Mouse (Mus musculus): ENCODE results near the gene Polr2g. TPM values are rescaled to one million over a fixed set of nuclear protein-coding genes. Genes with fewer than 3 reads are reported as not detected.

The Polr2g gene
- polyA plus RNA-seq (2014; fragmentation: Nextera tagmentation; extraction: Ambion mirVana): 199 and 202 TPM in 2 replicates

DNA sequence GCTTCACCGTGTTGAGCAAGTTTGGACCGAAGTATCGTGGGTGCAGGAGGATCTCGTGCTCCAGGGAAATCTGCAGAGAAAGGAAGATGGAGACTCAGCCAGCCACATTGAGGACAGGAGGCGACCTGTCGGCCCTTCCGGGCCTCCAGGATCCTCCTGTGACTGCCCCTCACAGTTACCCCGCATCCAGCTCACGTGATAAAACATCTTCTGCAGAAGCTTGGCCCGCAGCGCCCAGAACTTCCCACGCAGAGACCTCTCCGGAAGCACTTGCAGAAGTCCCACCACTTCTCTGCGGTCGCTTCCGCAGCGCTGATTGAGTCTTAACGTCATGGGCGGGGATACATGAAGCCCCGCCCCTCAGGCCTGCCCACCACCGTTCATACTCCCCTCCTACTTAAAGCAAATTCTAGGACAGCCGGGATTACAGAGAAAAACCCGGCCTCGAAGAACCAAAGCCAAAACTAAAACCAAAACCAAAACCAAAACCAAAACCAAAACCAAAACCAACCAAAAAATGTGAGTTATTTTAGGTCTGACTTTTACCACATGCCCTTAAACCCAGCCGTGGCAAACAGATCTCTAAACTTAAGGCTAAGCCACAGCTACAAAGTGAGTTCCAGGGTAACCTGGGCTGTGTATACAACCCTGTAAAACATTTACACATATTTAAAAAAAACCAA is at the start of gene Polr2g:
Polr2g (minus strand) TSS at position 314 of the 683 bp plus-strand sequence.
- Histone ChIP-seq H3K27ac (replicated peaks; ENCODE audit: low read depth, low read length) (no peak within 1 kb of the TSS), H3K4me3 (ENCODE audit: low read depth, low read length) (peak within 1 kb of the TSS; percentile 80), H3K36me3 (replicated peaks; ENCODE audit: control insufficient read depth, insufficient read depth, low read depth, low read length) (peaks cover 9% of the 10 kb centered on the region), H3K4me1 (ENCODE audit: control insufficient read depth, insufficient read depth, low read length) (no peaks in the 10 kb centered on the region), H3K4me2 (ENCODE audit: low read depth, low read length) (peak within 1 kb of the TSS; percentile 52), H3K9me3 (replicated peaks; ENCODE audit: control insufficient read depth, low read length) (no peaks in the 10 kb centered on the region), H3K9ac (replicated peaks; ENCODE audit: low read length) (peak within 1 kb of the TSS; percentile 86), H3K27me3 (ENCODE audit: control insufficient read depth, insufficient read depth, low read length) (no peaks in the 10 kb centered on the region)
- WGBS: 2% methylated on average over 25 of the region's 25 CpGs
- DNase-seq (ENCODE audit: low spot score): peak; percentile 96
- ATAC-seq (replicated peaks; ENCODE audit: insufficient number of reproducible peaks, low FRiP score, low TSS enrichment, low read depth): peak; percentile 57; the same call in 1 of the 2 replicates

DNA sequence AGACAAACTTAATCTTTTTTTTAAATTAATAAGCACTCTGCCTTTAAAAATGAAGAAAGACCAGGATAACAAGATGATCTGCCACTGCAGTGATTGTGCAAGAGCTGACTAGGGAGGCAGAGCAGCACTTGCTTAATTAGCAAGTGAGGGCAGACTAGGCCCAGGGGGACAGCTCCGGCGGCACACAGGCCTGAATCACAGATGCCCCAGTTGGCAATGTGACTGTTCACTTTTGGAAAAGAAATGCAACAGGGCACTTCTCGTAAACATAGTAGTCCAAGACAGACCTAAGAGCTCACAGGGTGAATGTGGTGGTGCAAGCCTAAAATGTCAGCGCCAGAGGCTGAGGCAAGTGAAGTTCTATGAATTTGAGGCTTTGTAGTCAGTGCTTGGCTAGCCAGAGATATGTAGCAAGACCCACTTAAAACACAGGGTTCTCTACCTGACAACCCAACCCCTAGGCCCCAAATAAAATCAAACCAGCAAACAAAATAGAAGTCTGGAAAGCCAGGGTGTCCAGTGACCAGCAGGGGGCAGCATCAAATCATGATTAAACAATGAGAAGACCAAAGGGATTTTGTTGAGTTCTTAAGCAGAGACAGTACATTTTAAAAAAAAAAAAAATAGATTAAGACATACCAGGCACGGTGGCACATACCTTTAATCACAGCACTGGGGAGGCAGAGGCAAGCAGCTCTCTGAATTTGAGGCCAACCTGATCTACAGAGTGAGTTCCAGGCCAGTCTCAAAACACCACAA is 46.2 kb upstream of the Polr2g start:
- no peaks in the 10 kb centered on the region for H3K27me3 ChIP-seq (ENCODE audit: control insufficient read depth, insufficient read depth, low read length)
- WGBS: 67% methylated on average over 5 of the region's 5 CpGs
- H3K9ac ChIP-seq (replicated peaks; ENCODE audit: low read length): no peak overlapping the region
- no peak overlapping the region for H3K4me2 ChIP-seq (ENCODE audit: low read depth, low read length)
- no peaks in the 10 kb centered on the region for H3K9me3 ChIP-seq (replicated peaks; ENCODE audit: control insufficient read depth, low read length)
- ATAC-seq (replicated peaks; ENCODE audit: insufficient number of reproducible peaks, low FRiP score, low TSS enrichment, low read depth): no peak
- H3K4me3 ChIP-seq (ENCODE audit: low read depth, low read length): no peak overlapping the region
- no peak overlapping the region for H3K27ac ChIP-seq (replicated peaks; ENCODE audit: low read depth, low read length)
- DNase-seq (ENCODE audit: low spot score): peak; percentile 89
- no peaks in the 10 kb centered on the region for H3K36me3 ChIP-seq (replicated peaks; ENCODE audit: control insufficient read depth, insufficient read depth, low read depth, low read length)
- 0 out of 2 replicates have a peak, but pooled peaks cover 2% of the 10 kb centered on the region for H3K4me1 ChIP-seq (ENCODE audit: control insufficient read depth, insufficient read depth, low read length)

DNA sequence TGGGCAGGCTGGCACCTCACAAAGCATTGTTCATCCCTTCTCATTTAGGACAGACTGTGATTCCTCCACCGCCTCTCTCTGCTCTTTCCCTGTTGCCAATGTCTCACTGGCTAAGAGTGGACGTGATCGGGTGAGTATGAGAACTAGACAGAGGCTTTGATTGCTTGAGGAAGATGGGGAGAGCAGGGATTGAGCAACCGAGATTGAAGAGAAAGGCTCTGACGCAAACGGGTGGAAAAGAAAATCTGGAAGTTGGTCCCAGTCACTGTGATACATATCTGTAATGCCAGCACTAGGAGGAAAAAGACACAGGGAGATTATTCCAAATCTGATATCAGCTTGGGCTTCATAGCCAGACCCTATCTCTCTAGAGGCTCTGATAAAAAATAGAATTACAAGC is 44.6 kb upstream of the Polr2g start:
- peaks cover 2% of the 10 kb centered on the region; the same call in 1 of the 2 replicates for H3K4me1 ChIP-seq (ENCODE audit: control insufficient read depth, insufficient read depth, low read length)
- no peak overlapping the region for H3K4me2 ChIP-seq (ENCODE audit: low read depth, low read length)
- no peak overlapping the region for H3K9ac ChIP-seq (replicated peaks; ENCODE audit: low read length)
- ATAC-seq (replicated peaks; ENCODE audit: insufficient number of reproducible peaks, low FRiP score, low TSS enrichment, low read depth) (no peak), DNase-seq (ENCODE audit: low spot score) (no peak)
- 87% methylated on average over 6 of the region's 6 CpGs for WGBS
- H3K27me3 ChIP-seq (ENCODE audit: control insufficient read depth, insufficient read depth, low read length): no peaks in the 10 kb centered on the region
- no peak overlapping the region for H3K4me3 ChIP-seq (ENCODE audit: low read depth, low read length)
- no peaks in the 10 kb centered on the region for H3K36me3 ChIP-seq (replicated peaks; ENCODE audit: control insufficient read depth, insufficient read depth, low read depth, low read length)
- no peaks in the 10 kb centered on the region for H3K9me3 ChIP-seq (replicated peaks; ENCODE audit: control insufficient read depth, low read length)
- H3K27ac ChIP-seq (replicated peaks; ENCODE audit: low read depth, low read length): no peak overlapping the region

DNA sequence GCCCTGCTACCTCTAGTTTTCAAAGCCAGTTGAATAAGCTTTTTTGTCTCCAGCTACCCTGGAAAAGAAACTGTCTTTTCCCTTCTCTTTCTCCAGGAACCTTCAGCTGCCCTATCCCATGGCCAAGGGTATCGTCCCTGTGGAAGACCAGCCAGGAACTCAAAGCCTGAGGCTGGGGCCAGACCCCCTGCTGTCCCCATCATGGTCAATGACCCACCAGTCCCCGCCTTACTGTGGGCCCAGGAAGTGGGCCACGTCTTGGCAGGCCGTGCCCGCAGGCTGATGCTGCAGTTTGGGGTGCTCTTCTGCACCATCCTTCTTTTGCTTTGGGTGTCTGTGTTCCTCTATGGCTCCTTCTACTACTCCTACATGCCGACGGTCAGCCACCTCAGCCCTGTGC is 42.6 kb upstream of the Polr2g start:
- no peak overlapping the region for H3K4me3 ChIP-seq (ENCODE audit: low read depth, low read length)
- no peak for DNase-seq (ENCODE audit: low spot score)
- WGBS: 90% methylated on average over 7 of the region's 7 CpGs

DNA sequence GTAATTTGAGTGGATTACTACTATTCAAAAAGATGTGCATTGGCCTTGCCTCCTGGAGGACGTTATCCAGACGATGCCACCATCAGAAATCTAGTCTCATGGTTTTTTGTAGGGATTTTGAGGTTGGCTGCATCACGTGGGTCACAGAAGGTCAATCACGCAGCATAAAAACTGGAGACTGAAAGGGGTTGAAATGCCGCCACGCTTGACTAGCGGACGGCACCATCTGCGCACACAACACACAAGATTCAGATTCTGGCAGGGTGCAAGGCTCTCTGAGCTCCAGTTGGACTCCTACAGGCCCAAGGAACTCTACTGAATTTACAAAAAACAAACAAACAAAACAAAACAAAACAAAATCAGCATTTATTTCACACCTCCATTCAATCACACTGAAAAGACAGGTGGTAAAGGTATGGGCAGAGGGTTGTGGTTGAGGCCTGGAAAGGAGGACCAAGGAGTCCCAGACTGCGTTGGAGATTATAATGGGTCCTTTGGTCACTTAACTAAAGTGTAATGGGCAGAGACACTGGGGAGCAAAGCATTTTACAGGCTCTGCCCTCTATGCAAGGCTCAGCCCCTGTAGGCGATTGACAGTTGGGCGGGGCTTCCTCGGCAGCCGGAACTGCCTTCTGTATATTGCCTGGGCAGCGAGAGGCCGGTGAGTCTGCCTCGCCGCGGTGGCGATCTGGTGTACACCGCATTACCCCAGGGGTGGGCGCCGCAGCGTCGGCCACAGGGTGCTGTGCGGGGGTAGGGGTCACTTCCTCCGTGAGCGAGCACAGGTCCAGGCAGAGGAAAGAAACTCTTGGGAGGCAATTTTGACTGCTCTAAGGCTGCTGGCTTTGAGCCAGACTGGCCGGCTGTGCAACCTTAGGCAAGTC is 41.8 kb upstream of the Polr2g start:
- peak overlapping the region; percentile 62 for H3K4me2 ChIP-seq (ENCODE audit: low read depth, low read length)
- peak; percentile 68 for DNase-seq (ENCODE audit: low spot score)
- no peaks in the 10 kb centered on the region for H3K27me3 ChIP-seq (ENCODE audit: control insufficient read depth, insufficient read depth, low read length)
- H3K9ac ChIP-seq (replicated peaks; ENCODE audit: low read length): peak overlapping the region; percentile 52
- no peaks in the 10 kb centered on the region for H3K9me3 ChIP-seq (replicated peaks; ENCODE audit: control insufficient read depth, low read length)
- no peaks in the 10 kb centered on the region for H3K36me3 ChIP-seq (replicated peaks; ENCODE audit: control insufficient read depth, insufficient read depth, low read depth, low read length)
- H3K27ac ChIP-seq (replicated peaks; ENCODE audit: low read depth, low read length): no peak overlapping the region
- peaks cover 2% of the 10 kb centered on the region; the same call in 1 of the 2 replicates for H3K4me1 ChIP-seq (ENCODE audit: control insufficient read depth, insufficient read depth, low read length)
- WGBS: 22% methylated on average over 29 of the region's 29 CpGs
- peak; percentile 66; the same call in 1 of the 2 replicates for ATAC-seq (replicated peaks; ENCODE audit: insufficient number of reproducible peaks, low FRiP score, low TSS enrichment, low read depth)
- H3K4me3 ChIP-seq (ENCODE audit: low read depth, low read length): peak overlapping the region; percentile 27

More for the DNA sequence above, 42.6 kb upstream of the Polr2g start:
- no peak overlapping the region for H3K9ac ChIP-seq (replicated peaks; ENCODE audit: low read length)
- H3K27me3 ChIP-seq (ENCODE audit: control insufficient read depth, insufficient read depth, low read length): no peaks in the 10 kb centered on the region
- no peaks in the 10 kb centered on the region for H3K36me3 ChIP-seq (replicated peaks; ENCODE audit: control insufficient read depth, insufficient read depth, low read depth, low read length)
- H3K9me3 ChIP-seq (replicated peaks; ENCODE audit: control insufficient read depth, low read length): no peaks in the 10 kb centered on the region
- peak overlapping the region; percentile 62 for H3K4me2 ChIP-seq (ENCODE audit: low read depth, low read length)
- no peak overlapping the region for H3K27ac ChIP-seq (replicated peaks; ENCODE audit: low read depth, low read length)
- no peak for ATAC-seq (replicated peaks; ENCODE audit: insufficient number of reproducible peaks, low FRiP score, low TSS enrichment, low read depth)
- peaks cover 2% of the 10 kb centered on the region; the same call in 1 of the 2 replicates for H3K4me1 ChIP-seq (ENCODE audit: control insufficient read depth, insufficient read depth, low read length)

DNA sequence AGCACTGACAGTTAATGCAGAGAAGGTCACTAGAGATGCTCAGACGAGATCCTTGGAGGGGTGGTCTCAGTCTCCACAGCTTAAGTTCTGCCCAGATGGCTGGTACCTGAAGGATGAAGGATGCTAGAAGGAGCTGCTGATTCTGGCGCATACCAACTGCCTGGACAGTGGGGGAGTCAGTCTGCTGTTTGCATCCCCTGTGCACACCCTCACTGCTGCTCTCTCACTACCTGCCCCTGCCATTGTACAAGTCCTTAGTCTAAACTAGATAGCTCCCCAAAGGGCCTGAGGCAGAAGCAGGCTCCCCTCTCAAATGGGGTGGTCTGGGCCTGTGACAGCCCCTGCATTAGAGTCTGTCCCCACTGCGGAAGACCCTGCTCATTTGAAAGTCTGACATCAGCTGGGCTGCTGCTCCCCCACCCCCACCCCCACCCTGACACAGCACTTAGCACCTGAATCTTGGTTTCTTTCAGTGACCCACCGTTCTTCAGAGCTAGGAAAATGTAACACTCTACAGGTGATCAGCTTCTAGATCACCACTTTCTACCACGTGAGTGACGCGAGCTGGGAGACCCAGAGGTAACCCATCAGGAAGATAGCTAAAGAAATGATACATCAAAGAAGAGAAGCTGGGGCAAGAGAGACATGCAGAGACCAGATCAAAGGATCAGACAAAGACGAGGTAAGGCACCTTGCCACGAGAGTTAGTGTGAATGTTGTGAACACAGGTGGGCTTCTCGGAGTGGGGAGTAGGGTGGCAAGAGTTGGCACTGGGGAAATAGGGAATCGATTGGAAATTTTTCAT is 40.9 kb upstream of the Polr2g start, which contains the start of gene Gng3:
Gng3 (minus strand) TSS at position 92 of the 805 bp plus-strand sequence.
- H3K9me3 ChIP-seq (replicated peaks; ENCODE audit: control insufficient read depth, low read length): no peaks in the 10 kb centered on the region
- 46% methylated on average over 11 of the region's 11 CpGs for WGBS
- H3K27me3 ChIP-seq (ENCODE audit: control insufficient read depth, insufficient read depth, low read length): no peaks in the 10 kb centered on the region
- peak; percentile 63 for DNase-seq (ENCODE audit: low spot score)
- peak within 1 kb of the TSS; percentile 95 for H3K27ac ChIP-seq (replicated peaks; ENCODE audit: low read depth, low read length)
- ATAC-seq (replicated peaks; ENCODE audit: insufficient number of reproducible peaks, low FRiP score, low TSS enrichment, low read depth): peak; percentile 77
- peak within 1 kb of the TSS; percentile 39 for H3K4me3 ChIP-seq (ENCODE audit: low read depth, low read length)
- peak within 1 kb of the TSS; percentile 79 for H3K4me2 ChIP-seq (ENCODE audit: low read depth, low read length)
- peaks cover 2% of the 10 kb centered on the region; the same call in 1 of the 2 replicates for H3K4me1 ChIP-seq (ENCODE audit: control insufficient read depth, insufficient read depth, low read length)
- peak within 1 kb of the TSS; percentile 82 for H3K9ac ChIP-seq (replicated peaks; ENCODE audit: low read length)
- peaks cover 4% of the 10 kb centered on the region for H3K36me3 ChIP-seq (replicated peaks; ENCODE audit: control insufficient read depth, insufficient read depth, low read depth, low read length)

Data from embryonic facial prominence, embryonic 11.5 days (tissue).